Mouse (Mus musculus): ENCODE results near the gene Zp3.

Gene Zp3

DNA sequence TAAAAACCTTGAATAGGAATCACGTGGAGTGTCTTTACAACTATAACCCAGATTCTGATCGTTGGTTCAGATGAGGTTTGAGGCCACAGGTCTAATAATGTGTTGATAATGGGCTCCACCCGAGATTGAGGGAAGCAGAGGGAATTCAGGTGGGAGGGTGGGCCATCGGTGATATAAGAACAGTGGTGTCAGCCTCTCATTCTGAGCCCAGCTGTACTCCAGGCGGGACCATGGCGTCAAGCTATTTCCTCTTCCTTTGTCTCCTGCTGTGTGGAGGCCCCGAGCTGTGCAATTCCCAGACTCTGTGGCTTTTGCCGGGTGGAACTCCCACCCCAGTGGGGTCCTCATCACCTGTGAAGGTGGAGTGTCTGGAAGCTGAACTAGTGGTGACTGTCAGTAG, at the start of gene Zp3:
Gene Zp3 (plus strand): TSS at position 196 of the 400 bp plus-strand sequence.
- no peak for DNase-seq

DNA sequence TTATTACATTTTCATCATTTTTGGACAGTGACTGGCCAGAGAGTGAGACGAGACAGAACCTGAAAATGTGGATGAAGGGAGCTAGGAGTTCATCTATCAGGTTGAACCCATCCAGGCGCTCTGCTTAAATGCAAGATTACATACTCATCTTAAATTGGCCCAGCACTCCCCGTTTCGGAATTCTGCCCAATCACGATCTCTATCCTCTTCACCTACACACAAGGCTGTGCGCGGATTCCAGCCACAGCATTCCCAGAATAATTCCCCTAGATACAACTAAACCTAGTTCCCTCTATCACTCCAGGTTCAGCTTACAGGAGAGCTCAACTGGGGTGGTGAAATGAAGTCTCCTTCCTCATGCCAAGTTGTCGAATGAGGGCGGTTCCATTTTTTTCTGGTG, 48.4 kb upstream of the Zp3 start:
- no peak for DNase-seq

DNA sequence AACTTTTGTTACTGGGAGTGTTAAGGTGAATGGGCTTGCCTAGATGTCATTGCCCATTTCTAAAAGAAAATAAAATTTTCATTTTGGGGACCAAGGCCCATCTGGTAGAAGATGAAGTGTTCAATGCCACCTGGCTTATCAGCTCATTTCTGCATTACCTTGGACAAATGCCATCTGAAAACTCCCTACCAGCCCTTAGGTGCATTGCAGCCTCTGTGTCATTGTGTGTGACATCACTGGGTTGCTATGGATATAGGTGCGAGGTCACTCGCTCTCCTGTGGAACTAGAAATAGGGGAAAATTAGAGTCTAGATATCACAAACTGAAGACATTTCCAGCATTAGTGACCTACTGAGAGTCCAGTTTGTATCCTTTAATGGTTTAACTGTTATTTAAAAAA, 47.5 kb upstream of the Zp3 start:
- DNase-seq: no peak

DNA sequence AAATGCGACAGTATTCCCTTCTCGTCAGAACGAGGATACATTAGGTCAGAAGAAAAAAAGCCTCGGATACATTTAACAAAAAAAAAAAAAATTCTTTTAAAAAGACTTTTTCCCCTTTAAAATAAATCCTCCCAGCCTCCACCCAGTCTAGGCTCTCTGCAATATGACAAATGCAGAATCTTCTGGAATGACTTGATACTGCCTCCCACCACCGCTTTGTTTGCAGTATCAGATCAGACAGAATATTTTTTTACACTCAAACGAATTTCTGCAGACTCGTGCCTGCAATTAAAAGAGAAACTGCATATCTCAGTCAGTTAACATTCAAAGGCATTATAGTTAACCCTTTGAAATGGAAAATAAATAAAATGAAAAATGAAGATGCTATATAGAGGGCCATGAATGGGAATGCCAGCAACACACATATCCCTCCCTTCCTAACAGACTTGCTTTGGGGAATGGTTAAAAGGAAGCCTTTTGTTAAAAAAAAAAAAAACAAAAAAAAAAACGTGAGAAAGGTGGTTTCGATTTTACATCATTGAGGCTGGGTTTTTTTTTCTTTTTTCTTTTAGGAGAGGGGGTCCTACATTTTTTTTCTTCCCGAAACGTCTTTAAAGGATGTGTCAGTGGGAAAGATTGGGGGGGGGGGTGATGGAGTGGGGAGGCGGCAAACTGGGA, 46.5 kb upstream of the Zp3 start:
- DNase-seq: no peak

DNA sequence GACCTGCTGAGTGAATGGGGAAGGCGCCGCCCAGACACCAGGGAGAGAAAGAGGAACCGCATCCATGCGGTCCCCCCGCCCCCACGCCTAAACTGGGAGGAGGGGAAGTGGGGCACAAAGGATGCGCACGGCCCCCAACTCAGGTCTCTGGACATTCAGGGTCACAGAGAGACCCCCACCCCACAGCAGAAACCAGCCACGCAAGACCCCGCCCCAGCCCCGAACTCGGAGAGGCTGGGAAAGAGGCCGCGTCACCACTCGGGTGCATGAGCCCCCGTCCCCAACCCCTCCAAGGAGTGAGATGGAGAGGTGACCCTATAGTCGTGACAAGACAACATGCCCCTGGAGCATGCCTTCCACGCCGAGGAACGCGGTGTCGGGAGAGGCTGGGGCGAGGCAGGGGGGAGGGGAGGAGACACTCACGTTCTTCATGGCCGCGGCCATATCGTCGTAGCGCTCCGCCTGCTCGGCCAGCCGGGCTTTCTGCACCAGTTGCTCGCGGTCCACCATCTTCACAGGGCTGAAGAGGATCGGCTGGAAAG, 45.9 kb upstream of the Zp3 start:
- peak in 1 of 2 experiments; percentile 54 for DNase-seq

DNA sequence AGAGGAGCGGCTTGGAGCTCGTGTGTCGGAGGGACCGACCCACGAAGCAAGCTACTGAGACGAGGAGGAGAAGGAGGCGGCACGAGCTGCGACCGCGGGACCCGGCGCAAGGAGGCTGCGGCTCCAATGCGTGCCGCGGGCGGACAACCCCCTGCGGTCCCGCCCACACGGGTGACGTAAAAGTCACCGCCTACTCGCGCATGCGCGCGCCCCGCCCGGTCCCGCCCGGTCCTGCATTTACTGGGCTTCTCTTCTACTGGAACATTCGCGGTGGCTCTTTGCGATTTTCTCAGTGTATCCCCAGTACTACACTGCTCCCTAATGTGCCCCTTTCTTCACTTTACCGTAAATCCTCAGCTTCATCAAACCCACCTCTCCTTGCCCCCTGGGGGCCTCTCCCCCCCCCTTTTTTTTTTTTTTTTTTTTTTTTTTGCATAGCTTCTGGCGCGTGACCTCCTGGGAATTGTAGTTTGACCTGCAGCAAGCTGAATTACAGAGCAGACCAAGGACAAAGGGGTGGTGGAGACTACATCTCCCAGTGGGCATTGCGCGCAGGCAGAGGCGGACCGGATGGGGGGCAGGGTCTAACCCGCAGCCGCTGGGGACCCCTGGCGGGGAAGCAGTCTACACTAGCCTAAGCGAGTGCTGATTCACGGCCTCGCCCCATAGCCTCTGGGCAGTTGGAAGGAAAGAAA, 45.3 kb upstream of the Zp3 start, which contains the start of gene Ywhag:
Gene Ywhag (minus strand): TSS at position 136 of the 695 bp plus-strand sequence.
- DNase-seq: peak; percentile 97 to 98

DNA sequence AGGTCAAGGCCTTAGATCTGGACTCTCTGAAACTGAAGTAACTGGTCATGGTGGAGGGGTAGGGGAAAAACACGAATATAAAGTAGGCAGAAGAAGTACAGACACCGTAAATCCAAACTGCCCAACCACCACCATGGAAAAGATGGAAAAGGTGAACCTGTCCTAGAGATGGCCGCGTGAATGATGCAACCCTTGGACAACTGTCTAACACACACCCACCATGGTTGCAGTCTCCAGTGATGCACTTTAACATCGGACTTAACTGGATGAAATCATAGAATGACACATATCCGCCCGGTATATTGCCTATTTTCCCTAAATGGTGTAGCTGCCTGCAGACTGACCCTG, 44.7 kb upstream of the Zp3 start:
- no peak for DNase-seq

DNA sequence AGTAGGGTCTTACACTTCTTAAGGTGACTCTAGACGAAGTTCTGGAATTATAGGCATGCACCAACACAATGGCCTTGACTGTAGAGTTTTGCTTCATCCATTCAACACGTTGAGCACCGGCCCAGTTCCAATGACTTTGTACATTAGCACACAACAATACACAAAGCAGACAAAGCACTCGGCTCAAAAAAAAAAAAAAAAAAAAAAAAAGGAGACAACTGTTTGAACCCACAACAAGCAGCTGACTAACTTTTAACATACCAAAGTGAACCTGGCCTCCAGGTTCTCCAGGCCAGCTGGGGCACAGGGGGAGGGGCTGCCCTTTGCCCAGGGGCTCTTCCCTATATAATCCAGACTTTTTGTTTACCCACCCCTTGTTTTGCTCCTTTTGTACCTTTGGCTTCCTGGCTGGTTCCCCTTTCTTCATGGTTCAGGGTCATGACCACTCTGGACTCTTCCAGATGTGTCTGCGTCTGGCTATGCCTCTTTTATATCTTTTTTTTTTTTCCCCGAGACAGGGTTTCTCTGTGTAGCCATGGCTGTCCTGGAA, 44.2 kb upstream of the Zp3 start:
- no peak for DNase-seq

DNA sequence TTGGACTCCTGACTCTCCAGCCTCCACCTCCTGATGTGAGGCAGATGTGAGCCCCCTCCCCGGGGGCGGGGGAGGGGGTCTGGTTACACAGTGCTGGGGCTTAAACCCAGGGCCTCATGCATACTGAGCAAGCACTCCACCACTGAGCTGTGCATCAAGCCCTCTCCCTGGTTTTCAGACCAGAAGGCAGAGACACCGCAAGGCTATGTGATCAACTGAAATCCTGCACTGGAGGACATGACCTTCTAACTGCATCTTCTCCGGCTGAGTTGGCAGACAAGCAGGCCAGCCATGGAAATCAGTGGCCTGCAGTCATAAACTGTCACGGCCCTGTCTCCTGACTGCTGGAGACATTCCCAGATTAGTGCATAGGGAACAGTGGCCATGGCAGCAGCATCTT, 39.3 kb upstream of the Zp3 start:
- no peak for DNase-seq

DNA sequence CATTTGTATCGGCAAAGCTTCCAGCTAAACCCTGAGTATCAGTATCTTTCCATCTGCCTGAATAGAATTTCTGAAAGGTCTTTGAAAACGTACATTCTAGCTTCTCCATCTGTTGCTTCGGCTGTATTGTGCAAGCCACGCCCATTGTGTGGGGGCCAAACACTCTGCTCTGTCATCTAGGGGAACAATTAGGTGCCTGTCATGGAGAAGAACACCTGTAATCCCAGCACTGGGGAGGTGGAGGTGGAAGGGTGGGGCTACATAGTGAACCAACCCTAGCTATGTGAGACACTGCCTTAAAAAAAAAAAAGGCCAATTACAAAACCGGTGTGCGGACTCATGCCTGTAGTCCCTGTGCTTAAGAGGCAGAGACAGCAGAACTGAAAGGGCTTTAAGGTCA, 37.2 kb upstream of the Zp3 start:
- no peak for DNase-seq

DNA sequence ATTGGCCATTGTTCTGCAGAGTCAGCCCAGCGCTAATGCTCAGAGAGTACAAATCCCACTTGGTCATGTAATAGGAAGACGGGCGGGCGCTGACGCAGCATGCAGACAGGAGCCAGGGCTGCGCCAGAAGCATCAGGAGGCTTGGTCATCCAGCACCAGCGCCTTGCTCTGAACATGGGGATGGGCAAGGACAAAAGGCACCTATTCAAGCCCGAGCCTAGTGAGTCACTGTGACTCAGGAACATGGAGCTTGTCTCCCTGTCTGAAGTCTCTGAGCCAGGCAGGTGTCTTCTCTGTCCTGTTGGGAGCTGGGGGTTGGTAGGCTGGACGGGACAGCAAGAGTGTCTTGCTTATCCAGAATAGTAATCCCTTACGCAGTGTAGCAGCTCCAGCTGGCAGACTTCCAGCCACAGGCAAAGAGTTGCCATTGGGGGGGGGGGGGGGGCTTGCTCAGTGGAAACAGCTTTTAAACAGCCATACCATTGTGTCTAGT, 33.9 kb upstream of the Zp3 start:
- DNase-seq: no peak

DNA sequence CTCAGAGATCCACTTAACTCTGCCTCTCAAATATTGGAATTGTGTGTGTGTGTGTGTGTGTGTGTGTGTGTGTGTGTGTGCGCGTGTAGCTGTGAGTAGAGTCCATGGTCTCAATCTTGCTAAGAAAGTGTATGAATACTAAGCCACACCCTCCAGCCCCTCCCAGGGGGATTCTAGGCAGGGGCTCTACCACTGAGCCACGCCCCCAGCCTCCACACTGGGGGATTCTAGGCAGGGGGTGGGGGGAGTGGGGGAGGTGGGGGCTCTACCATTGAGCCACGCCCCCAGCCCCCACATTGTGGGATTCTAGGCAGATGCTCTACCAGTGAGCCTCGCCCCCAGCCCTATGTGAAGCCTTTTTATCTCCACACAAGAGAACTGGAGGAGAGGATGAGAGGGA, 33.3 kb upstream of the Zp3 start:
- no peak for DNase-seq

DNA sequence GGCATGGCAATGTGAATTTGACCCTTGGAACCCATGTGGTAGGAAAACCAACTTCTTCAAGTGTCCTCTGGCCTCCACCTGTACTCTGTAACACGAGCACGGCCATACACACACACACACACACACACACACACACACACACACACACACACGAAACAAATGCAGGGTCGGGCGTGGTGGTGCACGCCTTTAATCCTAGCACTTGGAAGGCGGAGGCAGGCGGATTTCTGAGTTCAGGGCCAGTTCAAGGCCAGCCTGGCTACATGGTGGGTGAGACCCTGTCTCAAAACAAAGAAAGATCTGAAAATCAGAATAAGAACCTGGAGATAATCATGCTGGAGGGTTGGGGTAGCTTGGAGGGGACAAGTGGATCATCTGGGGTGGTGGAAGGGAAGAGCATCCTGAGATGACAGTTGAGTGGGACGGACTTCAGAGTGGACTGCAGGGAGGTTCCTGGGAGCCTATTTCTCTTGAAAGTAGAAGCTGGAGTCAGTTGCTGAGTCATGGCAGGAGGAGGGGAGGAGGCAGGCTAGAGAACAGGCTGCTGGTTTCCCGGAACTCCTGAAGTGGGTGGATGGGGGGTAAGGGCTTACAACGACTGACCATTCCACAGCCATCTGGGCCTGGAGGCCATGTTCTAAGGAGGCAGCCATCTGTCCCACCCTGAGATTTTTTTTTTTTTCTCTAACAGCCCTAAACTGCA, 29.0 kb upstream of the Zp3 start:
- DNase-seq: no peak

DNA sequence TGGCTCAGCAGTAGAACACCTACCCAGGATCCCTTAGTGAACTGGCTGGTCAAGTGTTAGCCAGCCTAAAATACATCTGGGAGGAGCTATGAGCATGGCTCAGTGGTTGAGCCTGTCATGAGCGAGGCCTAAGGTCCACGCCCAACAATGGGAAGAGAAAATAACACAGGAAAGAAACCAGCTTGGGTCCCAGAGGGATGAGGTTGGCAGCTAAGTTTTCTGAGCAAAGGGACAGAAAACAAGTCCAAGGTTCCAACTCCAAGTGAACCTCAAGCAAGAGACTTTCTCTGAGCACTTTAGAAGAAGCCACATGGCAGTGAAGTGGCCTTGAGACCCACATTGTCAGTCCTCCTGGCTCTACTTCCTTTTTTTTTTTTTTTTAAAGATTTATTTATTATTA, 28.2 kb upstream of the Zp3 start:
- DNase-seq: no peak

DNA sequence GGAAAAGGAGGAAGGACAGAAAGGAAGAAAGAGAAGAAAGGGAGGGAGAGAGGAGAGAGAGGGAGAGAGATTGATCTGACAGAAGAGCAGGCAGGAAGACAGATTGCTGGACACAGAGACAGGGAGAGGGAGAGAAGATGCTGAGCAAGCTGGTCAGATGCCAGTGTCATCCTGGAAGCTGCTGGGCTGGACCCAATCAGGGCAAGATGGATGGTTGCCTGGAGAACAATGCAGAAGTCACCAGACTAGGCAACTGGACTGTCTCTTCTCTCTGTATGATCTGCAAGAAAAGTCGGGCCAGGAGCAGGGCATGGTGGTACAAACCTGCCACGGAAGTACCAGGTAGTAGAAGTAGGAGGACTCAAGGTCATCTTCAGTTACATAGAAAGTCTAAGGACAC, 27.1 kb upstream of the Zp3 start:
- no peak for DNase-seq

DNA sequence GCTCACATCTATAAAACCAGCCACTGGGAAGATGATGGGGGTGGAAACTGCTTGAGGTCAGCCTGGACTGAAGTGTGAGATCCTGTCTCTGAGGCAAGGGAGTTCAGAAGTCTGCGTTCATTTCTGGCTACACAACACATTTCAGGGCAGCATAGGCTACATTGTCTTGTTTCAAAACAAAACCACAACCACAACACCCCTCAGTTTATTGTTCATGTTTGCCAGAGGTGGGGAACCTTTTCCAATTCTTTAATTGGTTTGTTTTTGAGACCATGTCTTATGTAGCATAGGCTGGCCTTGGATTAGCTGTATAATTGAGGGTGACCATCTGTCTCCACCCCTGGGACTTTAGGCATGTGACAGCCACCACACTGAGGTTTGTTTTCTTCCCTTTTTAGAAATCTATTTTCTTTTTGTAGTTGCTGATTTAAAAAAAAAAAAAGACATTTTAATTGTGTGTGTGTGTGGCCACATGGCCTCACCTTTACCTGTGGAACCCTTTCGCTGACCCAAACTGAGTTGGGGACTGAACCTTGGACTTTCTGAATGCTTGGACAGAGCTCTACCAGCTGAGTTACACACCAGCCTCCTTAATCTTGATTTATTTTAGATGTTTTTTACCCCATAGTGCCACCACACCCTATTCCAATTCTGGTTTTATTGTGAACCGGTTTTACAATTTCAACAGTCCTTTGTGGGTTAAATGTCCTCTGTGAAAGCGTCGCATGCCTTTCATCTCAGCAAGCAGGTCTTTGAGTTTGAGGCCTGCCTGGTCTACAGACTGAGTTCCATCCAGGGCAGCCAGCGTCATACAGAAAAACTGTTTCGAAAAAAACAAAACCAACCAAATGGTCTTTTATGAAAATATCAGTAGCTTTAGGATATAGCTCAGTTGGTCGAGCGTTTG, 23.3 kb upstream of the Zp3 start:
- DNase-seq: no peak

DNA sequence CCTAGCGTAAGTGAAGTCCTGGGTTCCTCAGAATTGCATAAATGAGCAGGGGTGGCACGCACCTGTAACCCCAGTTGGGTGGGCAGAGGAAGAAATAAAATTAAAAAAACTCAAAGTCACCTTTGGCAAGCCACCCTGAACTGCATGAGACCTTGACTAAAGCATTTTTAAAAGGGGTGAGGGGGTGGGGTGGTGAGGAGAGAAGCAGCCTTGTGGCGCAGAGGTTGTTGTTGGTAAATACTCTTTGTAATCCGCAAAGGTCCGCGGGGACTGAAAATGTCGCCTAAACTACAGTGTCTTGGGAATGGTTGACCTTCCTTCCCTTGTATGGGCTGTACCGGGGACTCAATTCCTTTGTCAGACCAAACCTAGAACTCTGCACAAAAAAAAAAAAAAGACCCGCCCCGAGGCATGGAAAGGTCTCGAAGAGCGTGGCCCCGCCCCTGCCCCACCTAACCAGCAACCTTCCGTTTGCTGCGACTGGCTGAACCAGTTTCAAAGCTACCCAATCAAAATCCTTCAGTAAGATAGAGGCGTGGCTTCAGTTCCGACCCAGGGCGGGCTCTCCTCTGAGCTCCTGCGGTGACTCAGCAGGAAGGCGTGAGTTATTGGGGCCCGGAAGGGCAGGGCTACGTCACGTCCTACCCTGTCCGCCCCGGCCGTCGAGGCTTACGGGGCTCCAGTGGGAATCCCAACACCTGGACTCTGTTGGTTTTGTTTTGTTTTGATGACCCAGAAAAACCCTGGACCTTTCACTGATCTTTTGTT, 22.5 kb upstream of the Zp3 start:
- peak; percentile 93 to 98 for DNase-seq

DNA sequence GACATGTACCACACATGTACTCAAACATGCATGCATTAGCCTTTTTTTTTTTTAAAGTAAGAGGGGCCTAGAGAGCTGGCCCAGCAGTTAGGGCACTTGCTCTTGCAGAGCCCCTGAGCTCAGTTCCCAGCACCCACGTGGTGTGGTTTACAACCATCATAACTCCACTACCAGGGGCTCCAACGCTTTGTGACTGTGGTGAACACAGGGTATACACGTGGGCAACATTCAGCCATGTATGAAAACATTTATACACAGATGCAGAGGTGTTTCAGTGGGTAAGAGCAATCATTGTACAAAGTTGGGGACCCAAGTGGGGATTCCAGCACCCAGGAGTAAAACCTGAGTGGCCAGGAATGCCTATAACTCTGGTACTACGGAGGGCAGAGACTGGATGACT, 21.5 kb upstream of the Zp3 start:
- DNase-seq: no peak

DNA sequence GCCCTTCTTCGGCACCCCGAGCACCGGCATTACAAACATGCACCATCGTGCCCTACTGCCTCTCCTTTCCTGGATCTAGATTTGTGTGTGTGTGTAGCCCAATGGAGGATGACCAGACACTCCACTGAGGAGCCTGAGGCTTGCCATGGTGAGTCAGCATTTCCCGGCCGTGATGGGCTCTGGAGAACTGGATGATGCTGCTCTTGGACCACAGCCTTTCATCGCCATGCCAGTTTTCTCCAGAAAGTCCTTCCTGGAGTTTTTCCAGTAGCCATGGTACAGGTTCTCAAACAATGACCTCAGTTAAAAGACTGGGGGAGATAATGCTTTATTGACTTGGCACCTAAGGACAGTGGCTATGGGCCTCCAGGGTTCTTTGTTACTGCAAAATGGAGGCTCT, 20.0 kb upstream of the Zp3 start:
- no peak for DNase-seq

DNA sequence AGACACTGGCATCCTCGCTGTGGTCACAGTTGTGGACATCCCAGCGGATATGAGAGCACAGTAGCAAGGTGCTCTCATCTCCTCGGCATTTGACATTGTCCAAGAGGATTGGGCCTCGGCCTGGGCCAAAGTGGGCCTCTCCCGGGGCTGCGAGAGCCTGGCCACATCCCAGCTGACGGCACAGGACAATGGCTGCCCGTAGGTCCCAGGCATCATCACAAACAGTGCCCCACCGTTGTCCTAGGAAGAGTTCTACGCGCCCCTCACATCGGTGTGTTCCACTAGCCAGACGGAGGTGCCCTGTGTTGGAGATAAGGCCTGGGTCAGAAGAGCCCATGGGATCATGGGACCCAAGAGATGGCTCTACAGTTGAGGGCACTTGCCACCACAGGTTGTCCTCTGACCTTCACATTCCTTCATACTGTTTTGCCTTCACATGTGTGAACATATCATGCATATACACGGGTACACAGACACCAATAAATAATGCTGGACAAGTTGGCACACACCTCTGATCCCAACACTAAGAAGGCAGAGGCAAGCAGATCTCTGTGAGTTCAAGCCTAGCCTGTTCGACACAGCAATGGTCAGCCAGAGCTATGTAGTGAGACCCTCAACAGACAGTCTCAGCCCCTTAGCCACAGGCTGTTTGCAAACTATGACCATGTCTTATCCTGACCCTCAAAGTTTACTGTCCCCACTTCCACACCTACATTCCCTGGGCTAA, 18.8 kb upstream of the Zp3 start:
- DNase-seq: peak in 1 of 2 experiments; percentile 29

DNA sequence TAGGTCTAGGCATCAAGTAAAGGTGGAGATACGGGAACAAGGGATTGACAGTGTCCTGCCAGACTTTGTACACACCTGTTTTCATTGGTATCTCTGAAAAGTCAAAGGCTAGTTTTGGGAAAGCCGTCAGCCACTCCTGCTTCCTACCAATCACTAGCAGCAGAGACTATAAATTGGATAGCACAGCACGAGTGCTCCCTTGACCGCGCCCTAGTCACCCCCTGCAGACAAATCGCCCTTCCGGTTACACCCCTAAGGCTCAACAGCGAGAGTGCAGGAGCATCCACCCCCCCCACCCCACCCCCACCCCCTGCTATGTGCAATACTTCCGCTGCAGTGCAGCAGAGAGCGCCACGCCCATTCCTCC, 17.8 kb upstream of the Zp3 start:
- DNase-seq: no peak
